Mouse (Mus musculus) liver, postnatal 0 days (tissue): ENCODE data around the gene Olfr608.

ENCODE experiments used
- CTCF ChIP-seq: sonication (generic); IDR thresholded peaks from 2 replicates; pipeline ENCODE4 v1.5.1; 2016; ENCODE audit warnings: antibody characterized with exemption, low read depth
- EP300 ChIP-seq: IDR thresholded peaks from 2 replicates; pipeline ENCODE4 v1.6.1; 2016; ENCODE audit warnings: antibody characterized with exemption, low read depth, mild to moderate bottlenecking

DNA sequence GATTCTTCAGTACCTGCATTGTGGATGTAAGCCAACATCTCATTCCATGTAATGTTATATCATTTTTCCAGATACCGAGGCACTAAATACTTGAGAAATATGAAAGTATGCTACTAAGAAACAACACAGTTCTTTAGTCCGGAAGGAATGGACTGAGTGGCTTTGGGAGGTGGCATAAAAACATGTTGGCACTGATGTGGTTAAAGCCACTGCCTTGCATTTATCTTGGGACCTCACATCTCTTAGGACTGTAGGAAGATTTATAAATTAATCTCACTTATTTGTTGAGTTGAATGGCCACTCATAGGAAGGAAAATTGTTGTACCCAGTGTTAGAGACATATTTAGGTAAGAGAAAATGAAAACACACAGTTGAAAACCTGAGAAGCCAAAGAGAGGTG lies 20.9 kb upstream of the Olfr608 start, which contains the start of gene Olfr606:
- TF ChIP-seq CTCF (no peak), EP300 (no peak)
